Mouse (Mus musculus) stomach, postnatal 0 days (tissue): ENCODE data around the gene Hacd2. TPM values are rescaled to one million over a fixed set of nuclear protein-coding genes. Genes with fewer than 3 reads are reported as not detected.

Experiments
- ATAC-seq: fragments of 200-750 bp; cut with Nextera tagmentation; 2 replicates; pipeline ENCODE4 v1.8.0; 2017; ENCODE audit not compliant: low FRiP score, low TSS enrichment
- DNase-seq: peaks from one replicate; pipeline ENCODE4 v3.0.0-alpha.2; 2016; ENCODE audit warnings: low spot score
- H3K27ac ChIP-seq: fragments of 300-500 bp; sonication (generic); replicated peaks from 2 replicates; pipeline ENCODE4 v1.5.1; 2014; ENCODE audit warnings: mild to moderate bottlenecking, control low read depth
- H3K27me3 ChIP-seq: fragments of 300-500 bp; sonication (generic); 2 replicates; pipeline ENCODE4 v1.6.1; 2014; ENCODE audit warnings: low read length; ENCODE audit not compliant: control insufficient read depth, insufficient read depth
- H3K36me3 ChIP-seq: fragments of 300-500 bp; sonication (generic); 2 replicates; pipeline ENCODE4 v1.6.1; 2014; ENCODE audit warnings: low read length, mixed read lengths; ENCODE audit not compliant: control insufficient read depth, insufficient read depth
- H3K4me1 ChIP-seq: fragments of 300-500 bp; sonication (generic); replicated peaks from 2 replicates; pipeline ENCODE4 v1.6.1; 2014; ENCODE audit warnings: antibody characterized with exemption; ENCODE audit not compliant: control insufficient read depth, insufficient read depth
- H3K4me2 ChIP-seq: fragments of 300-500 bp; sonication (generic); replicated peaks from 2 replicates; pipeline ENCODE4 v1.6.1; 2014; ENCODE audit warnings: low read depth, mild to moderate bottlenecking, control low read depth, moderate library complexity
- H3K4me3 ChIP-seq: fragments of 300-500 bp; sonication (generic); 2 replicates; pipeline ENCODE4 v1.5.1; 2014; ENCODE audit warnings: low read depth, low read length, control low read depth
- H3K9ac ChIP-seq: fragments of 300-500 bp; sonication (generic); 2 replicates; pipeline ENCODE4 v1.6.1; 2014; ENCODE audit warnings: mild to moderate bottlenecking, low read length, control low read depth, mixed read lengths
- H3K9me3 ChIP-seq: fragments of 300-500 bp; sonication (generic); 2 replicates; pipeline ENCODE4 v1.6.1; 2016; ENCODE audit warnings: low read length; ENCODE audit not compliant: control insufficient read depth
- CTCF ChIP-seq: IDR thresholded peaks from 2 replicates; pipeline ENCODE4 v1.5.1; 2016; ENCODE audit warnings: antibody characterized with exemption, low read depth, mild to moderate bottlenecking, moderate library complexity
- EP300 ChIP-seq: optimal IDR thresholded peaks from 2 replicates; pipeline ENCODE3; 2016; ENCODE audit warnings: antibody characterized with exemption
- WGBS: fragments of 180-500 bp; shearing (Covaris S2); extraction: QIAGEN DNeasy Blood & Tissue Kit; methylation state at CpG from one replicate; pipeline ENCODE4 v1.1.7; 2014; 5-methylcytosine and 5-hydroxymethylcytosine counted together
- polyA plus RNA-seq: library from polyadenylated mRNA; unstranded; fragments of >200 nt; fragmentation: Nextera tagmentation; extraction: Ambion mirVana; gene quantifications from 2 replicates; pipeline ENCODE4 v1.2.1, GENCODE M21; 2015

Hacd2 gene
- polyA plus RNA-seq, 1 experiment from 2014 or later: 99.6 TPM

- TF ChIP-seq EP300: no peak
- no peak for TF ChIP-seq CTCF
- no peak for DNase-seq
- H3K9ac ChIP-seq: no peak overlapping the region
- H3K4me1 ChIP-seq: no peaks in the 10 kb centered on the region
- H3K36me3 ChIP-seq: no peaks in the 10 kb centered on the region
- no peaks in the 10 kb centered on the region for H3K27me3 ChIP-seq
- WGBS: 58% methylated on average over 3 of the region's 3 CpGs
- no peak overlapping the region for H3K4me3 ChIP-seq
- no peaks in the 10 kb centered on the region for H3K9me3 ChIP-seq
- no peak for ATAC-seq
- no peak overlapping the region for H3K27ac ChIP-seq
- no peak overlapping the region for H3K4me2 ChIP-seq
These were observed 34.6 kb downstream of the Hacd2 start for GRCm38 (mm10) chr16:35056786-35057185.

GRCm38 (mm10) chr16:35061017-35061416 lies 38.8 kb downstream of the Hacd2 start:
- peaks cover 2% of the 10 kb centered on the region; the same call in 1 of the 2 replicates for H3K36me3 ChIP-seq
- no peak overlapping the region for H3K9ac ChIP-seq
- WGBS: 54% methylated on average over 2 of the region's 2 CpGs
- H3K9me3 ChIP-seq: no peaks in the 10 kb centered on the region
- ATAC-seq: no peak
- H3K4me2 ChIP-seq: no peak overlapping the region
- no peak overlapping the region for H3K27ac ChIP-seq
- no peaks in the 10 kb centered on the region for H3K4me1 ChIP-seq
- TF ChIP-seq CTCF (peak; percentile 69), EP300 (no peak)
- no peaks in the 10 kb centered on the region for H3K27me3 ChIP-seq
- DNase-seq: no peak
- H3K4me3 ChIP-seq: no peak overlapping the region

GRCm38 (mm10) chr16:35065724-35066123 lies 43.5 kb downstream of the Hacd2 start:
- no peak overlapping the region for H3K27ac ChIP-seq
- ATAC-seq: no peak

DNA sequence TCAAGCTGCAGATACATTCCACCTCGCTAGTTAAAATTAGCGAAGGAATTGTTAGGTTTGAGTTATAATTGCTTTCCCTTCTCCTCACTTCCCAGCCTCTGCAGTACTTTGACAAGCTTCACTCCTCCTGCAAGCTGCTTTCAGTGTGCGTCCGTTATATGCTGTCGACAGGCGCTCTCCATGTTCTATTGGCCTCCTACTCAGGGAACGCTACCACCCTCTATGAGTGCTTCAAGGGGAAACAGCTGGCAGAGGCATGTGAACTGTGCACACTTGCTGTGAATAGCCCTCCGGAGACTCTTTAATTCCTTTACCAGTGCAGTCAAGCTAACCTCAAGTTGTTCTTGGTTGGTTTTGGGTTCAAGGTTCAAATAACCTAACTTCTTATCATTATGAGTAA lies 44.9 kb downstream of the Hacd2 start:
- WGBS: 67% methylated on average over 8 of the region's 8 CpGs

More at GRCm38 (mm10) chr16:35065724-35066123, 43.5 kb downstream of the Hacd2 start:
- TF ChIP-seq CTCF (no peak), EP300 (no peak)
- H3K27me3 ChIP-seq: no peaks in the 10 kb centered on the region
- no peak overlapping the region for H3K4me3 ChIP-seq
- H3K9me3 ChIP-seq: no peaks in the 10 kb centered on the region
- H3K36me3 ChIP-seq: peaks cover 2% of the 10 kb centered on the region; the same call in 1 of the 2 replicates
- DNase-seq: no peak
- WGBS: 84% methylated on average over 6 of the region's 6 CpGs
- no peak overlapping the region for H3K9ac ChIP-seq
- no peak overlapping the region for H3K4me2 ChIP-seq
- H3K4me1 ChIP-seq: no peaks in the 10 kb centered on the region

DNA sequence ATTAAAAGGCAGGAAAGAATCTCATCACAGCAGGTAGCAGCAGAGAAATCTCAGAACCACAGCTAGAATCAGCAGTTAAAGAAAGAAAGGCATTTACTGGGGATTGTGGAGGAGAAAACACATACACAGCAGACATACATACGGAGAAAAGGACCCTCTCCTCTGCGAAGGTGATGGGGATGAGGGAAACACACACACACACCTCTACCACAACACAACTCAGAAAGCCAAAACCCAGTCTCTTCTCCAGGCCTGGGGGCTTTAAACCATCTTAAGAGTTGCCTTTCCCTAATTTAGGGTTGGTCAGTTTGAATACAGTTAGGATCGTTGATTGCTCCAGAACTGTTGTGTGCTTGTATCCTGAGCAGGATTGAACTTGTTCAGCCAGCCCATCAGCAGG lies 45.4 kb downstream of the Hacd2 start:
- no peaks in the 10 kb centered on the region for H3K27me3 ChIP-seq
- H3K4me2 ChIP-seq: no peak overlapping the region
- H3K9me3 ChIP-seq: no peaks in the 10 kb centered on the region
- H3K36me3 ChIP-seq: no peaks in the 10 kb centered on the region
- no peak overlapping the region for H3K9ac ChIP-seq
- no peaks in the 10 kb centered on the region for H3K4me1 ChIP-seq
- no peak overlapping the region for H3K4me3 ChIP-seq
- ATAC-seq (no peak), DNase-seq (no peak)
- no peak overlapping the region for H3K27ac ChIP-seq
- WGBS: 92% methylated on average over 3 of the region's 3 CpGs
- TF ChIP-seq CTCF: no peak
- TF ChIP-seq EP300: no peak

More for the DNA sequence above, 44.9 kb downstream of the Hacd2 start:
- no peak for TF ChIP-seq CTCF
- TF ChIP-seq EP300: no peak
- Histone ChIP-seq H3K4me2 (no peak overlapping the region), H3K27me3 (no peaks in the 10 kb centered on the region), H3K9me3 (no peaks in the 10 kb centered on the region), H3K27ac (no peak overlapping the region), H3K4me1 (no peaks in the 10 kb centered on the region), H3K4me3 (no peak overlapping the region), H3K9ac (no peak overlapping the region), H3K36me3 (peaks cover 2% of the 10 kb centered on the region; the same call in 1 of the 2 replicates)
- DNase-seq: no peak
- ATAC-seq: no peak

GRCm38 (mm10) chr16:35068886-35069285 lies 46.7 kb downstream of the Hacd2 start:
- Histone ChIP-seq H3K4me2 (no peak overlapping the region), H3K9me3 (no peaks in the 10 kb centered on the region), H3K9ac (no peak overlapping the region), H3K4me3 (no peak overlapping the region), H3K4me1 (no peaks in the 10 kb centered on the region), H3K36me3 (no peaks in the 10 kb centered on the region), H3K27me3 (no peaks in the 10 kb centered on the region), H3K27ac (no peak overlapping the region)
- no peak for DNase-seq
- WGBS: 82% methylated on average over 4 of the region's 4 CpGs
- no peak for ATAC-seq
- no peak for TF ChIP-seq EP300
- no peak for TF ChIP-seq CTCF
